Mouse (Mus musculus) adrenal gland (tissue): ENCODE data around the gene Palld.

Experiments used
- intact Hi-C: fragments of 180-260 bp; cut with DNase I; formaldehyde crosslinking; loops from one replicate; pipeline ENCODE4 v1.15.1; 2025

Gene Palld

GRCm38 (mm10) chr8:61591446-61591845, 311.0 kb downstream of the Palld start:
- intact Hi-C loops = loop anchor here (5.0 kb wide), 1 partner anchor 39 kb away; no protein-coding TSS in a partner anchor

GRCm38 (mm10) chr8:61590551-61591431, 311.7 kb downstream of the Palld start:
- intact Hi-C loops = loop anchor here (5.0 kb wide), 1 partner anchor 38 kb away; no protein-coding TSS in a partner anchor

- intact Hi-C loops = loop anchor here (5.0 kb wide), 1 partner anchor 38 kb away; no protein-coding TSS in a partner anchor
These were observed 312.5 kb downstream of the Palld start for GRCm38 (mm10) chr8:61589972-61590391.

- intact Hi-C loops = no loop called here
These were observed 314.2 kb downstream of the Palld start for GRCm38 (mm10) chr8:61588336-61588735.

GRCm38 (mm10) chr8:61587731-61588130, 314.8 kb downstream of the Palld start:
- intact Hi-C loops = no loop called here

GRCm38 (mm10) chr8:61586529-61586928, 316.0 kb downstream of the Palld start:
- intact Hi-C loops = no loop called here

GRCm38 (mm10) chr8:61585746-61586145, 316.7 kb downstream of the Palld start:
- intact Hi-C loops = no loop called here

- intact Hi-C loops = no loop called here
These were observed 317.6 kb downstream of the Palld start for GRCm38 (mm10) chr8:61584714-61585383.

- intact Hi-C loops = no loop called here
These were observed 319.9 kb downstream of the Palld start for GRCm38 (mm10) chr8:61582547-61582946.

GRCm38 (mm10) chr8:61581259-61581658, 321.2 kb downstream of the Palld start:
- intact Hi-C loops = no loop called here

- intact Hi-C loops = no loop called here
These were observed 322.7 kb downstream of the Palld start for GRCm38 (mm10) chr8:61579831-61580230.

GRCm38 (mm10) chr8:61578754-61579153, 323.7 kb downstream of the Palld start:
- intact Hi-C loops = no loop called here

- intact Hi-C loops = no loop called here
These were observed 327.3 kb downstream of the Palld start for GRCm38 (mm10) chr8:61575096-61575653.

- intact Hi-C loops = no loop called here
These were observed 328.0 kb downstream of the Palld start for GRCm38 (mm10) chr8:61574526-61574925.

- intact Hi-C loops = no loop called here
These were observed 329.1 kb downstream of the Palld start for GRCm38 (mm10) chr8:61573179-61573937.

- intact Hi-C loops = no loop called here
These were observed 329.8 kb downstream of the Palld start for GRCm38 (mm10) chr8:61572697-61573096.

- intact Hi-C loops = no loop called here
These were observed 331.9 kb downstream of the Palld start for GRCm38 (mm10) chr8:61570637-61571036.

GRCm38 (mm10) chr8:61569721-61570120, 332.8 kb downstream of the Palld start:
- intact Hi-C loops = no loop called here

GRCm38 (mm10) chr8:61569211-61569610, 333.3 kb downstream of the Palld start:
- intact Hi-C loops = no loop called here

GRCm38 (mm10) chr8:61563378-61563777, 339.1 kb downstream of the Palld start:
- intact Hi-C loops = no loop called here

GRCm38 (mm10) chr8:61562626-61563025, 339.9 kb downstream of the Palld start:
- intact Hi-C loops = no loop called here
